Mouse (Mus musculus): Measurements from ENCODE around the gene Esp15.
"Not testable (repeated sequence)": the region's sequence is repeated elsewhere in the genome, so short reads cannot be mapped to it uniquely, and the experiment has no call there.

Gene Esp15

DNA sequence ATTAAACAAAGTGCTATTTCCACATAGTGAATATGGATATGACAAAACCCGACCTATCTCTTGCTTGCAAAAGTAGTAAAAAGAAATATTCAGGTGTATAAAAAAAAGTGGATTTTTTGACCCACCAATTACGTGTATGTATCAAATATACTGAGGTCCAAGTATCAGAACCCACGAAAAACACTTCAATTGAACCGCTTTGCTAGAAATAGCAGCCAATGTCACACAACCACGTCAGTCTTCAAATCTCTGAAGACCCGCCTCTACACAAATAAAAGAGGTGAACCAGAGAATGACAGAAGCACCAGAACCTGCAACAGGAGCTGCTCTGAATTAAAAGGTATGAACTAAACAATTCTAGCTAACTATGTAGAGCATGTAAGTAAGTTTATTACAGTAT lies at the start of gene Esp15:
Gene Esp15 (plus strand): TSS at position 301 of the 400 bp plus-strand sequence.
- not testable (repeated sequence) for DNase-seq (ENCODE audit: low read depth)

GRCm38 (mm10) chr17:39591550-39591949 lies 49.2 kb upstream of the Esp15 start:
- no peak for DNase-seq (ENCODE audit: low read depth)
